10 mouse cellular contexts compared by ENCODE assay signal in the genomic region with DNA sequence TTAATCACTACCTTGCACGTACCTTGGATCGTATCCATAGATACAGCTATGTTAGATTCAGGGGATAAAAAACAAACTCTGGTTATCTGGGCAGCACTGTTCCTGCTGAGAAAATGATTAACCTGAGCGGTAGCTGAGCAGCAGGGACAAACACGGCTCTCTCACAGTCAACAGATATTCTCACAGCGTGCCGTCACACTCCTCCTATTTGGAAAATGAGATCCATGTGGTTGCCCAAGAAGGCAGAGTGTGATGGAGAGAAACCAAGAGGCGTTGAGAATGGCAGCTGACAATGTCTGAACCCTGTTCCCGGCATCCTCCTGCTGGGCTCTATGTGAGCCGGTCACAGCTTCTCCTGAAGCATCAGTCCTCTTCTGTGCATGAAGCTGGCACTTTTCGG.
DNase-seq lines count a peak whose midpoint lies in the region; ATAC-seq and TF ChIP-seq lines count a peak whose summit lies in the region.
"Had no signal": no experiment of that assay in that cellular context is flagged by ENCODE, and none has a peak within 500 bp of the region (broad histone marks: within the 10 kb centered on the region; RNA-seq: fewer than 3 reads in every experiment).

No protein-coding gene starts in this region.

- H3K9me3 ChIP-seq in forebrain, embryonic 14.5 days (replicated peaks; ENCODE audit: control insufficient read depth, low read length), result no peaks in the 10 kb centered on the region
- H3K9me3 ChIP-seq in forebrain, embryonic 12.5 days, result no peaks in the 10 kb centered on the region
- no peaks in the 10 kb centered on the region for H3K9me3 ChIP-seq in midbrain, embryonic 16.5 days (replicated peaks; ENCODE audit: control insufficient read depth, low read length, poor library complexity, severe bottlenecking)
- H3K9me3 ChIP-seq in midbrain, embryonic 10.5 days (replicated peaks), result no peaks in the 10 kb centered on the region
- no peaks in the 10 kb centered on the region for H3K9me3 ChIP-seq in limb, embryonic 11.5 days (ENCODE audit: control insufficient read depth, low read length)
- no peaks in the 10 kb centered on the region for H3K9me3 ChIP-seq in stomach, postnatal 0 days (ENCODE audit: control insufficient read depth, low read length)

- TF ChIP-seq CTCF in stomach, postnatal 0 days (IDR thresholded peaks at IDR 0.05; ENCODE audit: low read depth), result no peak
- no peak for TF ChIP-seq CTCF in gastrocnemius, adult 2 months (IDR thresholded peaks at IDR 0.05)

- no peak; the same call in 1 of the 2 replicates for ATAC-seq in forebrain, embryonic 14.5 days
- no peak for ATAC-seq in forebrain, embryonic 12.5 days (ENCODE audit: low FRiP score)
- peak; percentile 56; the same call in 1 of the 2 replicates for ATAC-seq in midbrain, embryonic 16.5 days
- ATAC-seq in limb, embryonic 11.5 days (ENCODE audit: insufficient number of reproducible peaks, low FRiP score, low TSS enrichment, low read depth), result no peak
- no peak for ATAC-seq in stomach, postnatal 0 days (ENCODE audit: low FRiP score, low TSS enrichment)
- ATAC-seq: forebrain, embryonic 13.5 days had no signal

- intact Hi-C loops in gastrocnemius, adult 2 months (cut with DNase I), result no loop called here

- no peaks in the 10 kb centered on the region for H3K27me3 ChIP-seq in forebrain, embryonic 14.5 days (replicated peaks; ENCODE audit: control insufficient read depth, insufficient read depth, low read length)
- no peaks in the 10 kb centered on the region for H3K27me3 ChIP-seq in forebrain, embryonic 12.5 days
- no peaks in the 10 kb centered on the region for H3K27me3 ChIP-seq in midbrain, embryonic 16.5 days (ENCODE audit: control insufficient read depth, insufficient read depth, low read depth, low read length)
- H3K27me3 ChIP-seq in midbrain, embryonic 10.5 days (ENCODE audit: low read depth, poor library complexity, severe bottlenecking), result no peaks in the 10 kb centered on the region
- no peaks in the 10 kb centered on the region for H3K27me3 ChIP-seq in limb, embryonic 11.5 days (ENCODE audit: control insufficient read depth, insufficient read depth, low read length)
- no peaks in the 10 kb centered on the region for H3K27me3 ChIP-seq in stomach, postnatal 0 days (ENCODE audit: control insufficient read depth, insufficient read depth, low read length)
- H3K27me3 ChIP-seq: forebrain, embryonic 13.5 days had no signal

- 78% methylated on average over 10 of the region's 10 CpGs for WGBS in forebrain, embryonic 14.5 days
- 76% methylated on average over 10 of the region's 10 CpGs for WGBS in forebrain, embryonic 12.5 days
- 70% methylated on average over 10 of the region's 10 CpGs for WGBS in midbrain, embryonic 16.5 days
- 77% methylated on average over 10 of the region's 10 CpGs for WGBS in midbrain, embryonic 10.5 days
- 42% methylated on average over 10 of the region's 10 CpGs for WGBS in limb, embryonic 11.5 days
- 50% methylated on average over 10 of the region's 10 CpGs for WGBS in stomach, postnatal 0 days

- H3K4me3 ChIP-seq in forebrain, embryonic 14.5 days (ENCODE audit: low read depth, low read length), result no peak overlapping the region
- H3K4me3 ChIP-seq in forebrain, embryonic 12.5 days (replicated peaks), result no peak overlapping the region
- H3K4me3 ChIP-seq in midbrain, embryonic 16.5 days (ENCODE audit: low read depth, low read length), result no peak overlapping the region
- H3K4me3 ChIP-seq in midbrain, embryonic 10.5 days, result no peak overlapping the region
- no peak overlapping the region for H3K4me3 ChIP-seq in limb, embryonic 11.5 days (ENCODE audit: low read depth, low read length)
- no peak overlapping the region for H3K4me3 ChIP-seq in stomach, postnatal 0 days (ENCODE audit: low read depth, low read length)
- H3K4me3 ChIP-seq in gastrocnemius, adult 2 months, result no peak overlapping the region
- H3K4me3 ChIP-seq: forebrain, embryonic 13.5 days had no signal

- no peaks in the 10 kb centered on the region for H3K4me1 ChIP-seq in forebrain, embryonic 14.5 days (ENCODE audit: control insufficient read depth, insufficient read depth, low read length)
- H3K4me1 ChIP-seq in forebrain, embryonic 12.5 days, result no peaks in the 10 kb centered on the region
- no peaks in the 10 kb centered on the region for H3K4me1 ChIP-seq in midbrain, embryonic 16.5 days (ENCODE audit: control insufficient read depth, insufficient read depth, low read length)
- H3K4me1 ChIP-seq in midbrain, embryonic 10.5 days, result no peaks in the 10 kb centered on the region
- H3K4me1 ChIP-seq in limb, embryonic 11.5 days (ENCODE audit: control insufficient read depth, insufficient read depth, low read length), result no peaks in the 10 kb centered on the region; the same call in 1 of the 2 replicates
- H3K4me1 ChIP-seq in stomach, postnatal 0 days (replicated peaks; ENCODE audit: control insufficient read depth, insufficient read depth), result no peaks in the 10 kb centered on the region
- H3K4me1 ChIP-seq: forebrain, embryonic 13.5 days had no signal

- TF ChIP-seq EP300 in stomach, postnatal 0 days (optimal IDR thresholded peaks at IDR 0.05), result no peak

- H3K36me3 ChIP-seq in forebrain, embryonic 14.5 days (ENCODE audit: control insufficient read depth, insufficient read depth, low read length), result no peaks in the 10 kb centered on the region
- H3K36me3 ChIP-seq in forebrain, embryonic 12.5 days (replicated peaks), result no peaks in the 10 kb centered on the region
- no peaks in the 10 kb centered on the region for H3K36me3 ChIP-seq in midbrain, embryonic 16.5 days (ENCODE audit: control insufficient read depth, insufficient read depth, low read length)
- H3K36me3 ChIP-seq in midbrain, embryonic 10.5 days, result no peaks in the 10 kb centered on the region
- no peaks in the 10 kb centered on the region for H3K36me3 ChIP-seq in limb, embryonic 11.5 days (ENCODE audit: control insufficient read depth, insufficient read depth, low read length)
- no peaks in the 10 kb centered on the region for H3K36me3 ChIP-seq in stomach, postnatal 0 days (ENCODE audit: control insufficient read depth, insufficient read depth, low read length)

- H3K4me2 ChIP-seq in forebrain, embryonic 14.5 days (ENCODE audit: low read length), result no peak overlapping the region
- no peak overlapping the region for H3K4me2 ChIP-seq in forebrain, embryonic 12.5 days
- no peak overlapping the region for H3K4me2 ChIP-seq in midbrain, embryonic 16.5 days (ENCODE audit: low read length)
- no peak overlapping the region for H3K4me2 ChIP-seq in limb, embryonic 11.5 days (ENCODE audit: low read depth, severe bottlenecking)
- no peak overlapping the region for H3K4me2 ChIP-seq in stomach, postnatal 0 days (replicated peaks; ENCODE audit: low read depth)
- H3K4me2 ChIP-seq: forebrain, embryonic 13.5 days had no signal

- H3K27ac ChIP-seq in forebrain, embryonic 14.5 days (ENCODE audit: low read depth, low read length), result no peak overlapping the region
- no peak overlapping the region for H3K27ac ChIP-seq in forebrain, embryonic 12.5 days
- H3K27ac ChIP-seq in midbrain, embryonic 16.5 days (ENCODE audit: low read length), result no peak overlapping the region
- H3K27ac ChIP-seq in midbrain, embryonic 10.5 days (replicated peaks), result no peak overlapping the region
- H3K27ac ChIP-seq in limb, embryonic 11.5 days (replicated peaks; ENCODE audit: low read depth, low read length), result no peak overlapping the region
- H3K27ac ChIP-seq in stomach, postnatal 0 days (replicated peaks), result no peak overlapping the region
- H3K27ac ChIP-seq in gastrocnemius, adult 2 months, result no peak overlapping the region
- H3K27ac ChIP-seq: forebrain, embryonic 13.5 days had no signal

- DNase-seq in forebrain, embryonic 14.5 days (ENCODE audit: low spot score), result peak; percentile 25
- no peak for DNase-seq in midbrain, embryonic 10.5 days (ENCODE audit: low spot score)
- peak; percentile 46 for DNase-seq in limb, embryonic 11.5 days (ENCODE audit: low spot score)
- DNase-seq in stomach, postnatal 0 days (ENCODE audit: low spot score), result peak; percentile 19
- DNase-seq in T-cell, adult 2 months (ENCODE audit: low spot score), result no peak
- DNase-seq in gastrocnemius, adult 2 months, result no peak
- DNase-seq: heart, postnatal 14 days had no signal

- H3K9ac ChIP-seq in forebrain, embryonic 14.5 days (ENCODE audit: low read length), result no peak overlapping the region
- no peak overlapping the region for H3K9ac ChIP-seq in forebrain, embryonic 12.5 days
- H3K9ac ChIP-seq in midbrain, embryonic 16.5 days (ENCODE audit: low read depth, low read length), result no peak overlapping the region
- no peak overlapping the region for H3K9ac ChIP-seq in limb, embryonic 11.5 days (ENCODE audit: low read length)
- H3K9ac ChIP-seq in stomach, postnatal 0 days (ENCODE audit: low read length), result no peak overlapping the region
- H3K9ac ChIP-seq: forebrain, embryonic 13.5 days had no signal

Comparison
In these comparisons a context has a peak if more than half of its experiments do, and no peak if none do; other contexts are left out.
1. DNase-seq: peak in forebrain, embryonic 14.5 days (single experiment), limb, embryonic 11.5 days (single experiment) and stomach, postnatal 0 days (single experiment); none in midbrain, embryonic 10.5 days (single experiment), T-cell, adult 2 months (single experiment) and gastrocnemius, adult 2 months (single experiment).